Mouse (Mus musculus) myocyte (in vitro differentiated cells): ENCODE measurements at regions not wholly inside any gene's neighbourhood (a gene's known extent, or its start where the extent isn't known, plus 50 kb on each side); places are given as distances from the start of the nearest gene placed in this dataset.

ENCODE experiments used
- CEBPB ChIP-seq: IDR thresholded peaks from 2 replicates; pipeline ENCODE4 v1.6.1; 2011; ENCODE audit warnings: mild to moderate bottlenecking, moderate library complexity; ENCODE audit not compliant: poor library complexity, insufficient read depth, severe bottlenecking
- E2F4 ChIP-seq: IDR thresholded peaks from one replicate; pipeline ENCODE4 v1.6.1; 2011; ENCODE audit warnings: mild to moderate bottlenecking, control low read depth, moderate library complexity; ENCODE audit not compliant: insufficient read depth
- MAX ChIP-seq: IDR thresholded peaks from one replicate; pipeline ENCODE4 v1.6.1; 2011; ENCODE audit warnings: low read depth, mild to moderate bottlenecking, control low read depth
- MYOD1 ChIP-seq, 3 experiments: IDR thresholded peaks; one replicate each; pipeline ENCODE4 v1.6.1; 2011; ENCODE audit warnings: control low read depth in 2 of 3, low read depth in 2 of 3, mild to moderate bottlenecking in 2 of 3, moderate library complexity in 1 of 3; ENCODE audit not compliant: insufficient read length in 2 of 3, control insufficient read depth in 1 of 3
- MYOG ChIP-seq, 3 experiments: IDR thresholded peaks; one replicate each; pipeline ENCODE4 v1.6.1; 2011; ENCODE audit warnings: control low read depth in 2 of 3, low read depth in 2 of 3, mild to moderate bottlenecking in 2 of 3; ENCODE audit not compliant: insufficient read length in 2 of 3, control insufficient read depth in 1 of 3, insufficient read depth in 1 of 3
- POLR2A ChIP-seq: IDR thresholded peaks from one replicate; pipeline ENCODE4 v1.6.1; 2011; ENCODE audit warnings: low read depth, mild to moderate bottlenecking, control low read depth, moderate library complexity; ENCODE audit not compliant: insufficient read length
- POLR2AphosphoS2 ChIP-seq: IDR thresholded peaks from one replicate; pipeline ENCODE4 v1.6.1; 2011; ENCODE audit warnings: low read depth, control low read depth; ENCODE audit not compliant: insufficient read length
- REST ChIP-seq: IDR thresholded peaks from one replicate; pipeline ENCODE4 v1.6.1; 2011; ENCODE audit warnings: mild to moderate bottlenecking, control low read depth, moderate library complexity; ENCODE audit not compliant: insufficient read depth, insufficient read length
- SRF ChIP-seq: IDR thresholded peaks from one replicate; pipeline ENCODE4 v1.6.1; 2011; ENCODE audit warnings: low read depth; ENCODE audit not compliant: control insufficient read depth, insufficient read length
- TCF12 ChIP-seq: IDR thresholded peaks from one replicate; pipeline ENCODE4 v1.6.1; 2011; ENCODE audit warnings: mild to moderate bottlenecking, control low read depth; ENCODE audit not compliant: poor library complexity, insufficient read depth, severe bottlenecking
- USF1 ChIP-seq: IDR thresholded peaks from one replicate; pipeline ENCODE4 v1.6.1; 2011; ENCODE audit warnings: low read depth, mild to moderate bottlenecking, control low read depth, moderate library complexity

- TF ChIP-seq POLR2A, result no peak
- no peak for TF ChIP-seq E2F4
- no peak for TF ChIP-seq POLR2AphosphoS2
- TF ChIP-seq TCF12, result no peak
- TF ChIP-seq REST, result no peak
- TF ChIP-seq USF1, result no peak
- TF ChIP-seq CEBPB, result no peak
- no peak for TF ChIP-seq MAX
- TF ChIP-seq SRF, result no peak
- no peak for TF ChIP-seq MYOG (IDR thresholded peaks at IDR 0.05; ENCODE audit: control insufficient read depth in 1 of 3, insufficient read depth in 1 of 3, insufficient read length in 2 of 3, low read depth in 2 of 3)
- no peak for TF ChIP-seq MYOD1 (IDR thresholded peaks at IDR 0.05; ENCODE audit: control insufficient read depth in 1 of 3, insufficient read length in 2 of 3, low read depth in 2 of 3)
These were observed 518.5 kb downstream of the Ptprc start for GRCm38 (mm10) chr1:137656900-137657458.
